Mouse (Mus musculus) limb, embryonic 14.5 days (tissue): Measurements from ENCODE around the gene Grpel1. TPM values are rescaled to one million over a fixed set of nuclear protein-coding genes. Genes with fewer than 3 reads are reported as not detected.

Source experiments
- ATAC-seq: fragments of 200-750 bp; cut with Nextera tagmentation; 2 replicates; pipeline ENCODE4 v1.8.0; 2017; ENCODE audit warnings: low read depth, moderate number of reproducible peaks, moderate TSS enrichment; ENCODE audit not compliant: low FRiP score
- DNase-seq: peaks from one replicate; pipeline ENCODE4 v3.0.0-alpha.2; 2015; ENCODE audit warnings: low spot score
- H3K27ac ChIP-seq: fragments of 300-500 bp; sonication (generic); replicated peaks from 2 replicates; pipeline ENCODE4 v1.5.1; 2014; ENCODE audit warnings: low read depth, mild to moderate bottlenecking, low read length, moderate library complexity, mixed read lengths
- H3K27me3 ChIP-seq: fragments of 300-500 bp; sonication (generic); 2 replicates; pipeline ENCODE4 v1.6.1; 2014; ENCODE audit warnings: low read length, mixed read lengths; ENCODE audit not compliant: control insufficient read depth, insufficient read depth
- H3K36me3 ChIP-seq: fragments of 300-500 bp; sonication (generic); 2 replicates; pipeline ENCODE4 v1.6.1; 2014; ENCODE audit warnings: mild to moderate bottlenecking, low read length, moderate library complexity, mixed read lengths; ENCODE audit not compliant: control insufficient read depth, insufficient read depth
- H3K4me1 ChIP-seq: fragments of 300-500 bp; sonication (generic); 2 replicates; pipeline ENCODE4 v1.6.1; 2014; ENCODE audit warnings: antibody characterized with exemption, low read length, mixed read lengths; ENCODE audit not compliant: control insufficient read depth, insufficient read depth
- H3K4me2 ChIP-seq: fragments of 300-500 bp; sonication (generic); replicated peaks from 2 replicates; pipeline ENCODE4 v1.6.1; 2014; ENCODE audit warnings: low read depth, mild to moderate bottlenecking, low read length, moderate library complexity; ENCODE audit not compliant: severe bottlenecking
- H3K4me3 ChIP-seq: fragments of 300-500 bp; sonication (generic); replicated peaks from 2 replicates; pipeline ENCODE4 v1.5.1; 2014; ENCODE audit warnings: low read length
- H3K9ac ChIP-seq: fragments of 300-500 bp; sonication (generic); 2 replicates; pipeline ENCODE4 v1.6.1; 2014; ENCODE audit warnings: mild to moderate bottlenecking, low read depth, low read length, moderate library complexity; ENCODE audit not compliant: severe bottlenecking
- H3K9me3 ChIP-seq: fragments of 300-500 bp; sonication (generic); 2 replicates; pipeline ENCODE4 v1.6.1; 2016; ENCODE audit warnings: low read length; ENCODE audit not compliant: control insufficient read depth
- POLR2A ChIP-seq: fragments of 200-500 bp; IDR thresholded peaks from 2 replicates; pipeline ENCODE4 v1.8.0; 2012; ENCODE audit warnings: inconsistent platforms, mild to moderate bottlenecking, moderate library complexity, borderline replicate concordance; ENCODE audit not compliant: insufficient read depth, insufficient read length; ENCODE audit errors: extremely low read depth
- WGBS: fragments of 180-500 bp; shearing (Covaris S2); extraction: QIAGEN DNeasy Blood & Tissue Kit; methylation state at CpG from one replicate; pipeline ENCODE4 v1.1.7; 2014; 5-methylcytosine and 5-hydroxymethylcytosine counted together
- polyA plus RNA-seq, 2 experiments: library from polyadenylated mRNA; depleted of rRNA in 1 of 2; stranded (reverse) in 1 of 2; unstranded in 1 of 2; fragments of >200 nt; fragmentation: Nextera tagmentation in 1 of 2; extraction: Ambion mirVana in 1 of 2; gene quantifications; 2 replicates each; pipeline versions ENCODE4 v1.2.1 to v1.2.3; 2012 to 2014

Grpel1 gene
- polyA plus RNA-seq, 2 experiments, result 22.9 to 52.8 TPM

GRCm38 (mm10) chr5:36472876-36473655 lies 8.3 kb downstream of the Grpel1 start:
- ATAC-seq (no peak), DNase-seq (no peak)
- TF ChIP-seq POLR2A, result no peak
- no peaks in the 10 kb centered on the region for H3K27me3 ChIP-seq
- 90% methylated on average over 4 of the region's 4 CpGs for WGBS
- H3K4me2 ChIP-seq, result no peak overlapping the region
- H3K27ac ChIP-seq, result no peak overlapping the region
- H3K4me1 ChIP-seq, result no peaks in the 10 kb centered on the region
- H3K4me3 ChIP-seq, result no peak overlapping the region
- H3K9me3 ChIP-seq, result no peaks in the 10 kb centered on the region
- peaks cover 69% of the 10 kb centered on the region for H3K36me3 ChIP-seq
- H3K9ac ChIP-seq, result no peak overlapping the region

- Histone ChIP-seq H3K9me3 (no peaks in the 10 kb centered on the region), H3K4me2 (no peak overlapping the region), H3K27me3 (no peaks in the 10 kb centered on the region), H3K4me1 (no peaks in the 10 kb centered on the region), H3K27ac (no peak overlapping the region), H3K4me3 (no peak overlapping the region), H3K9ac (no peak overlapping the region), H3K36me3 (peaks cover 64% of the 10 kb centered on the region)
- TF ChIP-seq POLR2A, result no peak
- DNase-seq (peak; percentile 68), ATAC-seq (peak; percentile 37; the same call in 1 of the 2 replicates)
- WGBS, result 82% methylated on average over 5 of the region's 5 CpGs
These were observed 9.5 kb downstream of the Grpel1 start for GRCm38 (mm10) chr5:36474283-36474682.

DNA sequence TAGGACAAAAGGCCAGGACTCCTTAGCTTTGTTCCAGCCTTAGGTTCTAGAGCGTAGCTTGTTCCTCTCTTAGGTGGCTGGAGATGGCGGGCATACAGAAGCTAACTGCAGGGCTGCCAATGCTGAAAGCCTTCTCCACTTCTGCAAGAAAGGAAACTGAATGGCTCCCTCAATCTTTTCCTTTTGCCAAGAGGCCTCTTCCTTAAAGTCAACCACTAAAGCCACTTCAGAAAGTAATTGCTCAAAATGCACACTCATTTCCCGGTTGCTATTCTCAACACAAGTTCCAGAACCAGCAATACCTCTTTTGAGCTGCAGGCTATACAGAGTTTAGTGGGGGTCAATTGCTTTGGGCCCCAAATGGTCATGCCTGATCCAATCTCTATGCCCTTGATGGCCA lies 12.7 kb downstream of the Grpel1 start:
- Histone ChIP-seq H3K4me1 (peaks cover 5% of the 10 kb centered on the region), H3K27ac (no peak overlapping the region), H3K9me3 (no peaks in the 10 kb centered on the region), H3K36me3 (peaks cover 32% of the 10 kb centered on the region), H3K9ac (no peak overlapping the region), H3K4me2 (no peak overlapping the region), H3K27me3 (no peaks in the 10 kb centered on the region), H3K4me3 (no peak overlapping the region)
- no peak for DNase-seq
- 84% methylated on average over 3 of the region's 3 CpGs for WGBS
- no peak for ATAC-seq
- TF ChIP-seq POLR2A, result no peak

DNA sequence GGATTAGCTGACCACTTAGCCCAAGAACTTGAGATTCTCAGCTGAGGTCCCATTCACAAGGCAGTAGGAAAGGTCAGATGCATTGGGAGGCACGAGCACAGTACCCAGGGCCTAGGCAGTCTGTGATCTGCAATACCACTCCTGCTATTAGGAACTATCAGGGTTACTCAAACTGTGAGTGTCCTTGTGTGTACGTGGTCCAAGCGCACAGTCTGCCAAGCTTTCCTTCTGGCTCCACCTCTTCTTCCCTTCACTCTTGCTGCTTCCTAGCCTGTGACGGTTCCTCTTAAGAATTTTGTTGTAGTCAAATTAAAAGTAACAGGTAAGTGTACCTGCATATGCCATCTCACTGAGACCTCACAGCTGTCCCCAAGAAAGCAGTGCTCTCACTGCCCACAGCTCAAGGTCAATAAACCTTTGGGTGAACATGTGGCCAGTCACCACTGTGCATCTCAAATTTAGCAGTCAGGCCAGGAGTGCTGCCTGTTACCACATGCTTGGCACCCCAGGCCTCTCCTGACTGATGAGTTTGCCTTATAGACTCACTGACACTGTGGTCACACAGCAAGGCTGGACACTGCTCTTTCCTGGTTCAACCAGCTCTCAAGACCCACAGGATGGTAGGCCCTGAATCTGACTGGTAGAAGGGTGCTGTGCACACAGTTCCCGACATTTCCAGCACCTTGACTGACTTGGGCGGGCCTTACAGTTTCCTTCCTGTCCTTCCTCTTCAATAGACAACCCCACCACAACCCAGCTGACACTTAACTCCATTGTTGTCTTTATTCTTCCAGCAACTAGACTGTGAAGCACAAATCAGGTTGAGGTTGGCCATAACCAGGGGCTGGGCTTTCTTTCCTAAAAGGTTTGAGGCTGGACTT lies 14.0 kb downstream of the Grpel1 start:
- no peak overlapping the region for H3K4me3 ChIP-seq
- no peaks in the 10 kb centered on the region for H3K27me3 ChIP-seq
- ATAC-seq (no peak), DNase-seq (no peak)
- no peaks in the 10 kb centered on the region for H3K9me3 ChIP-seq
- no peak overlapping the region for H3K4me2 ChIP-seq
- 80% methylated on average over 6 of the region's 6 CpGs for WGBS
- H3K4me1 ChIP-seq, result peaks cover 10% of the 10 kb centered on the region
- peaks cover 21% of the 10 kb centered on the region for H3K36me3 ChIP-seq
- no peak overlapping the region for H3K27ac ChIP-seq
- H3K9ac ChIP-seq, result no peak overlapping the region
- no peak for TF ChIP-seq POLR2A

DNA sequence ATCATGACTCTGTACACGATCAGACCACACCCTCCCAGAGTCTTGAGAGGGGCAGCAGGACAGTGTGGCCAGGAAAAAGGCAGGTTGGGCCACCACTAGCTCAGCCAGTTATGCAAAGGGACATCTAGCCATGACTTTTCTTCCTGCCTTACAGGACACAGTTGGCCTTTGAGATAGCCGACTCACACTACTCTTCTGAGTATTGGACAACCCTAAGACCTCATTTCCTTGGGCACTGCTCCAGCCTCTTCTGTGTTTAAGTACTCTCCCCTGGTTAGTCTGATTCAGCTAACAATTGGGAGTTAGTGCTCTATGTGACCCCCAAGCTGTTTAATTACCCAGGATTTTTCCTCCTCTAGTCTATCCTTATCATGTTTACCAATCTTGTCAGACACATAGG lies 14.9 kb downstream of the Grpel1 start:
- no peak for ATAC-seq
- no peak overlapping the region for H3K4me2 ChIP-seq

More for the DNA sequence above, 14.9 kb downstream of the Grpel1 start:
- TF ChIP-seq POLR2A, result no peak
- Histone ChIP-seq H3K27me3 (0 out of 2 replicates have a peak, but pooled peaks cover 1% of the 10 kb centered on the region), H3K36me3 (peaks cover 16% of the 10 kb centered on the region; the same call in 1 of the 2 replicates), H3K9me3 (no peaks in the 10 kb centered on the region), H3K4me3 (no peak overlapping the region), H3K27ac (no peak overlapping the region), H3K4me1 (peaks cover 12% of the 10 kb centered on the region), H3K9ac (no peak overlapping the region)
- DNase-seq, result no peak
- WGBS, result 70% methylated on average over 2 of the region's 2 CpGs
